Comparison of ENCODE assay signal across 15 mouse cellular contexts in genomic region chr7:93836169-93836568, GRCm38 (mm10).
"Had no signal": no experiment of that assay in that cellular context is flagged by ENCODE, and none has a peak within 500 bp of the region (broad histone marks: within the 10 kb centered on the region; RNA-seq: fewer than 3 reads in every experiment).

No protein-coding gene starts in this region.

- H3K4me3 ChIP-seq: megakaryocyte, embryonic 14.5 days; midbrain, embryonic 13.5 days; midbrain, embryonic 15.5 days; neural tube, embryonic 12.5 days; stomach, embryonic 15.5 days had no signal

- H3K9ac ChIP-seq: lung, embryonic 14.5 days; midbrain, embryonic 13.5 days; midbrain, embryonic 15.5 days; neural tube, embryonic 12.5 days; stomach, embryonic 15.5 days had no signal

- DNase-seq: lung, adult 18-20 months; lung, embryonic 14.5 days; lung, postnatal 10 days; lung, postnatal 36 days; right cerebral cortex, postnatal 14 days; thymus, adult 2 months; thymus, postnatal 36 days had no signal

- H3K27me3 ChIP-seq: megakaryocyte, embryonic 14.5 days; midbrain, embryonic 13.5 days; midbrain, embryonic 15.5 days; neural tube, embryonic 12.5 days; stomach, embryonic 15.5 days had no signal

- H3K27ac ChIP-seq: macrophage; midbrain, embryonic 13.5 days; midbrain, embryonic 15.5 days; neural tube, embryonic 12.5 days; stomach, embryonic 15.5 days; stomach, postnatal 0 days had no signal

- H3K36me3 ChIP-seq: midbrain, embryonic 13.5 days; midbrain, embryonic 15.5 days; neural tube, embryonic 12.5 days; stomach, embryonic 15.5 days had no signal

- H3K4me2 ChIP-seq: lung, embryonic 14.5 days; midbrain, embryonic 11.5 days; midbrain, embryonic 13.5 days; midbrain, embryonic 15.5 days; neural tube, embryonic 12.5 days; stomach, embryonic 15.5 days had no signal

- ATAC-seq: midbrain, embryonic 13.5 days; midbrain, embryonic 15.5 days had no signal

- H3K9me3 ChIP-seq: megakaryocyte, embryonic 14.5 days; midbrain, embryonic 13.5 days; midbrain, embryonic 15.5 days; neural tube, embryonic 12.5 days; stomach, embryonic 15.5 days had no signal

- H3K4me1 ChIP-seq: megakaryocyte, embryonic 14.5 days; midbrain, embryonic 13.5 days; midbrain, embryonic 15.5 days; neural tube, embryonic 12.5 days; stomach, embryonic 15.5 days had no signal
